Mouse (Mus musculus) lung, postnatal 0 days (tissue): ENCODE results near the gene Ckap5.

ENCODE experiments used
- CTCF ChIP-seq: IDR thresholded peaks from 2 replicates; pipeline ENCODE4 v1.5.1; 2016; ENCODE audit warnings: antibody characterized with exemption, mild to moderate bottlenecking
- EP300 ChIP-seq: IDR thresholded peaks from 2 replicates; pipeline ENCODE4 v1.6.1; 2016; ENCODE audit warnings: antibody characterized with exemption, mild to moderate bottlenecking, control low read depth

- TF ChIP-seq CTCF (no peak), EP300 (no peak)
Measured at GRCm38 (mm10) chr2:91629682-91630081, 103.1 kb downstream of the Ckap5 start.
